Mouse (Mus musculus) left cerebral cortex, adult 8-10 months (tissue): ENCODE results near the gene Eef1a1. TPM values are rescaled to one million over a fixed set of nuclear protein-coding genes. Genes with fewer than 3 reads are reported as not detected.
"Not testable (repeated sequence)": the region's sequence is repeated elsewhere in the genome, so short reads cannot be mapped to it uniquely, and the experiment has no call there.

ENCODE experiments used
- DNase-seq, 2 experiments: peaks; one replicate each; pipeline ENCODE4 v3.0.0; 2022; ENCODE audit warnings: low spot score in 2 of 2
- total RNA-seq, 4 experiments: library from RNA; stranded (reverse); gene quantifications; 2 replicates each; pipeline ENCODE4 v1.2.4; 2022

Gene Eef1a1
- 1,000 to 10,000 TPM; 2,343 to 2,844 (median 2,594) TPM for total RNA-seq

DNA sequence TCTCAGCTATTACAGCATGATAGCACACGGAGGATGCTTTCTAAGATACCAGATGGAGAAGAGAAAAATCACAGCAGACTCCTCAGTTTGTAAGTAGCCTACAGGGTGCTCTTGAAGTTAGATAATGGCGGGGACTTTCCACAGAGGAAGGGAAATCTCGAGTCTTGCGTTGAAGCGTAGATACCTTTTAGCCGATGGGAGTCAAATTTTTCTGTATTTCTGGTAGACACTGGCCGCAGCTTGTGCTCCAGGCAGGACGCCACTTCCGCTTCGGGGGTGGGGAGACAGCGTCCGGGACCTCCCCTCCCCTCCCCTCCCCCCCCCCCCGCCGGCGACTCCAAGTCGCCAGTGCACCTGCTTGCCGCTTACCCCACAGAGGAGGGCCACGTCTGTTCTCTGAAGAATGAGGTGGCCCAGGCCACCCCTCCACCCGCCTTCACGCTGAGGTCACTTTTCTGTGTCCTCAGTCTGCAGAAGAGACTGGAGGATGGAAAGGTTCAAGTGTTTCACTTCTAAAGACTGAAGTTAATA, at the start of gene Eef1a1:
Gene Eef1a1 (minus strand): TSS at position 262 of the 531 bp plus-strand sequence.
- DNase-seq: no peak

DNA sequence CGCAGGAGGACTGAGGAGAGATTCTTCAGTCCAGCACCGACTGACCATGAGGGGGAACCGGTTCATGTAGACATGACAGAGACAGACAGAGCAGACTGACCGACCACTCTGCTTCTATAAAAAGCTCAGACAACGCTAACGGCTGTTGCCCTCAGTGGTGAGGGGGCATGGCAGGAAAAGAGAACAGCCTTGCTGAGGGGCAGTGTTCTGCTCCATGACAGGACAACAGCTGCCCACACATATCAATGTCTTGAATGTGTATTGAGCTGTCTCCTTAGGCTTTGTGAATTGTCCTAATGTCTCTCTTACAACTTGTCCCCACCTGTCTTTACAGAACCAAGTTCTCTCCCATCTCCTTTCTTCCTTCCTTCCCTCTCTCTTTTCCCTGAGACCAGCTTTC, 49.5 kb upstream of the Eef1a1 start:
- no peak for DNase-seq

DNA sequence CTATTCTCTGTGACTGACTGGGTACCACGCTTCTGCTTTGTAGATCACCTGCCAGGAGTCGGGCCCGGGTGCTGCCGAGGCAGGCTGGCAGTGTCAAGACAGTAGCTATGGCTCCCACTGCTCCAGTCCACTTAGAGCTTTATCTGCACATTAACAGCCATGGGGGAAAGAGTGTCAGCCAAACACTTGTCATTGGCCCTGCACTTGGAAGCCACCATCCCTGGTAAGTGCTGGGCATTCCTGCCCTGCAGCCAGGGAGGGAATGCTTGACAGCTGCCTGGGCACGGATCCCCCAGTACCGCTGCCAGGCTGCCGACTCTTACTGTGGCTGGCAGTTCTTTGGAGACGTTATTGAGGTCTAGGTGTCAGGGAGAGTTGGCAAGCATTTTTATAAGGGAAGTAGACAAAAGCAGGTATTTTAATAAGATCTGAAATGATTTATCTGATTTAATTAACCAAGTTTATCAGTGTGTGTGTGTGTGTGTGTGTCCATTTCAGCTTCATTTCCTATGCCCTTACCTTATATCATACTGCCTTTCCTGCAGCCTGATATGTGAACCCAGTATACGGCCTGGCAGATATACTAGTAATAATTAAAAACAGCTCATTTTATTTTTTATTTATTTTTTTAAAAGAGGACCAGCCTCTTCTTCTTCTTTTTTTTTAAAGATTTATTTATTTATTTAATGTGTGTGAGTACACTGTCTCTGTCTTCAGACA, 48.4 kb upstream of the Eef1a1 start:
- no peak for DNase-seq

DNA sequence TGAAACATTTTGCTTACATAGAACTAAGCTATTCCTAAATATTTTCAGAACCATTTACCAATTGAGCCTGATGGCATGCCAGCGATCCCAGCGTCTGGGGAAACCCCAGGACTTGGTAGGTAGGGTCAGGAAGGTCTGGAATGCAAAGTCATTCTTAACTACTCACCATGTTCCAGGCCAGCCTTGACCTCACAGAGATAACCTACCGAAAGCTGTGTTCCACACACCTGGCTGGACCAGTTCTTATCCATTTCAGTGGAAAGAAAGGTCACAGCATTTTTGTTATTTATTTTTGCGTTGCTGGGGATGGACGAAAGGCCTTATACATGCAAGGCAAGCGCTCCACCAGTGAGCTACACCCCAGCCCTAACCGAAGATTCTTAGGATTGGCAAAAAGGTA, 45.7 kb upstream of the Eef1a1 start:
- no peak for DNase-seq

DNA sequence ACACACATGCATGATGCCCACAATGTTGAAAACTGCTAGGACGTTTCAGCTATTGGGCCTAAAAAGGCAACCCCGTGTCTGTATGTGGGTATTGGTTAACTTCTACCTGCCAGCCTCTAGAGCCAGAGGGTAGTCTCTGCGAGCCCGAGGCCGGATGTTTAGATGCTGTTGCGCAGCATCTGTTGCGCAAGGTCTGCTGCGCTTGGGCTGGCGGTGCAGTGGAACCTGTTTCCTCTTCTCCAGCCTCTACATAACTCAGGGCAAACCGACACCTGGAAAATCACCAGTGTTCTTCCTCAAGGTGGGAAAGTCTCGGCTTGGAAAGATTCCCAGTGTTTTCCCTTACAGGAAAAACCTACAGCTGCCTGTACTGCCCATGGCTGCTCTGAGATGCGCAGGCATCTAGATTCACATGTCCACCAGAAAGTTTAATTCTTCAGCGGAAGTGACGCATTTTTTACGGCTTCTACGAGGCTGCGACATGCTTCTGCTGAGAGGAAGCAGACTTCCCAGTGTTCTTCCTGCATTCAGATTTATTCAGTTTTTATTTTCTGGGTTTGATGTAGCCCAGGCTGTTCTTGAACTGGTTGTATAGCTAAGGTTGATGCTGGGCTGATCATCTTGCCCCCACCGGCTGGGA, 44.5 kb upstream of the Eef1a1 start:
- DNase-seq: no peak

DNA sequence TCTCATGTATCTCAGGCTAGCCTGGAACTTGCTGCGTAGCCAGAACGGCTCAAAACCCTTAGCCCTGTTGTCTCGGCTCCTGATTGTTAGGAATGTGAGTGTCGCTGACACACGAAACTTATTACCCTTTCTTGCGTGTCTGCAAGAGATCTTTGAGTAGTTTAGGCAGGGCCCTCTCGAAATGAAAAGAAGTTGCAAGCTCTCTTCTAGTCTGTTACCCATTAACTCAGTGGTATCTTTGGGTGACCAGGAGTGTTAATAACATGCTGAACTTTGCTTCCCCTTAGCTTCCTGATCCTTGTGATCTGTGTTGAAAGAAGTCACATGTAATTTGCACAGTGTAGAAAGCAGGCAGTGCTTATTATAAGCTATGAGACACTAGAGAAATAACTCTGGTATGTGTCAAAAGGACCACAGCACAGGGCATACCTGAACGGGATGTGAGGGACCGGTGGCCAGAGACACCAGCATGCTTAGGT, 43.4 kb upstream of the Eef1a1 start:
- no peak for DNase-seq

DNA sequence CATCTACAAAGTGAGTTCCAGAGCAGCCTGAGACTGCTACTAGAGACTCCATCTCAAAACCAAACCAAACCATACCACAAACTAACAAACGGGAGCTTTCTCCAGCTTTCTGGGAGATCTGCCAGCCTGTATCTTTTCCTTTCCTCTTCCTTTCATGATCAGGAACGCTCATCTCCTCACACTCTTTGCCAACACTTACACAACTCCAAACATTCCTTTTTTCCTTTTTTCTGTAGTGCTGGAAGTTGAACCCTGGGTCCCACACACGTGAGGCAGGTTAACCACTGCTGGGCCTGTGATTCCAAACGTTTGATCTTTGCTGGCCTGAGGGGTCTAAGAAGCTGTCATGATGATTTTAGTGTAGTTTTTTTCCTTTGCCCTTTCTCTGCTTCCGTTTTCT, 42.9 kb upstream of the Eef1a1 start:
- no peak for DNase-seq

DNA sequence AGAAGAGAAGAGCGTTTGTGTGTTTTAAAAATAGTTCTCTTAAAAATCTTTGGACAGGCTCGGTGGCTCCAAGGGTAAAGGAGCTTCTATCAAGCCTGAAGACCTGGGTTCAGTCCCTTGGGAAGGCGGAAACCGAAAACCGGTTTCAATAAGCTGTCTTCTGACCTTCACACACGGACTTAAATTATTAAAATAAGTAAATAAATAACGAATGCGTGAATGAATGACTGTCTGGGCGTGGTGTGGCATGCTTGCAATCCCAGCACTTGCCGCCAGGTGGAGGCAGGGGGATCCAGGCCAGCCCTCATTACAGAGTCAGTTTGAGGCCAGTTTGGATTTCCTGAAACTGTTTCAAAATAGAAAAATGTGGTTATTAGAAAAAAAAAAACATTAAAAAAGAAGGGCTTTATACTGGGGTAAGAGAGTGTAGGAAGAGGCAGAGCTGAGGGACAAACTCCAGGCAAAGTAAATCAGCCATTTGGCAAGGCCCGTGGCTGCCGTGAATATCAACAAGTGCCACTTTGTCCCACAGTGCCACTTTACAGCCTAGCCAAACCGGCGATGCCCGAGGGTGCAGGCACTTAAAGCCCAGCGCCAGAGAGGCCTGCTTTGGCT, 38.9 kb upstream of the Eef1a1 start:
- DNase-seq: peak; percentile 48 to 76

DNA sequence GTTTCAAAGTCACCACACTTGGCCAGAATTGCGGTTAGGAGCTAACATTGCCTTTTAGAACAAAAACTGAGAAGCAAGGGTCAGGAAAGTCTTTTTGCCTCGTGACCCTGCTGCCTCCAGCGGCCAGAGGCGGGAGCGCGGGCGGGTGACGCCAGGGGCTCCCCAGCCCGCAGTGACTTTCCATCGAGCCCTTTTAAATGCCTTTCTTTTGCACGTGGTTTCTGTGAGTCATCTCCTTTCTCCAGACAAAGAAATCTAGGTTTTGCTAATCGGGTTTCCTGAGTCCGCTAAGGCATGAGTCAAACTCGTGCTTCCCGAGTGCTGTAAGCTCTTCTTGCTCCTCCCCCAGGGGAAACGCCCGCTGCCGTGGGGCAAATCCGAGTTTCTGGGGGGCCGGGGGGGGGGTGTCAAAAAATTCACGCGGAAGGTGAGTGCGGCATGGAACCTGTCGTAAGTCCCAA, 38.4 kb upstream of the Eef1a1 start:
- peak; percentile 49 for DNase-seq

DNA sequence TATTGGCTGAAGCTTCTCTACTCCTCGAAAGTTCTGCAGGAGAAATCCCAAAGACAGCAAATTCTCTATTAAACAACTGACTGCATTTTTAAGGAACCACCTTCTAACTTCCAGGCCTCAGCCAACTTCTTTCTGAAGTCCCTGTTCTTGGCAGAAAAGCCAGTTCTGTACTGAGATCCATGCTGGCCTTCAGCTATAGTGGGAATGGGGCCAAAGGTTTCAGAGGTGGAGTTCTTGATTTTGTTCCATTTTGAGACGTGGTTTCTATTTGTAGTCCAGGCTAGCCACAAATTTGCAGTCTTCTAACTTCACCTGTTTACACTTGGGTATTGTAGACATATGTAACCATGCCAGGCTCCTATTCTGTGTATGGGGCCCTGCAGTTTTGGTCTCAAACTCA, 37.3 kb upstream of the Eef1a1 start:
- DNase-seq: no peak

DNA sequence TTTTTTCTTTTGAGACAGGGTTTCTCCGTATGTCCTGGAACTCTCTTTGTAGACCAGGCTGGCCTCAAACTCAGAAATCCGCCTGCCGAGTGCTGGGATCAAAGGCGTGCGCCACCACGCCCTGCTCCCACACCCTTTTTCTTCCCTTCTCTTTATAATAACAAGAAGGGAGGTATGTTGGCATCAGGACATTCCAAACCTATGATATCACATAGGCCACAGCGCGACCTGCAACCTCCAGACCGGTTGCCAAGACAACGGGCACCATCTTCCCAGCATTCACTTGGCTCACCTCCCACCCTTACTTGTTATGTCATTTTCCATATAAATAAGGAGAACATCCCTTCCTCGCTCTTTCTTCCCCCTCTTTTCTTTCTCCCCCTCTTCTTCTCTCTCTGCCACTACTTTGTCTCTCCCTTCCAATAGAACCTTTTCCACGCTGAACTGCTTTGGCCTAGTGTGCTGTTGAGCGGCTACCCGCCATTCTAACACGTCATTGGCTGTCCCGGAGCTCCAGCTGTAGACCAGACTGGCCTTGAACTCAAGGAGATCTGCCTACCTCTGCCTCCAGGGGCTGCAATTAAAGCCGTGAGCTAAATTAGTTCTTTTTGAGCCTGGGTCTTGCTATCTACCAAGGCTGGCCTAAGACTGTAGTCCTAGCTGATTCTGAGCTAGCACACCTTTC, 36.6 kb upstream of the Eef1a1 start:
- DNase-seq: no peak

DNA sequence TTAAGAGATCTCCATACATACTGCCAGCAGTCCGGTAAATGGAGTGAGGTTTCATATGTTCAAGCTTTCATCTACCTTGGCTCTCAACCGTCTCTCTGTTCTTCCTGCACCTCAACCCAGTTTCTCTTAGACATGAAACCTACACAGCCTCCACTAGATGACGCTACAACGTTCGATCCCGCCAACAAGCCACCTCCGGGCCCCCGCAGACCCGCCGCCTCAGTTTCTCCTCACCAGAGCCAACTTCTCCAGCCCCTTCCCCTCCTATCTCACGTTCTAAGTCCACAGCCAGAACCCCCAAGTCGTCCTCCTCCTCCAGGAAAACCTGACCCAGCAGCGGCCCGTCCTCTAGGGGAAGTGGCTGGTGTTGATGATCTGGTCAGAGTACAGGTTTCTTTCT, 32.7 kb upstream of the Eef1a1 start:
- no peak for DNase-seq

DNA sequence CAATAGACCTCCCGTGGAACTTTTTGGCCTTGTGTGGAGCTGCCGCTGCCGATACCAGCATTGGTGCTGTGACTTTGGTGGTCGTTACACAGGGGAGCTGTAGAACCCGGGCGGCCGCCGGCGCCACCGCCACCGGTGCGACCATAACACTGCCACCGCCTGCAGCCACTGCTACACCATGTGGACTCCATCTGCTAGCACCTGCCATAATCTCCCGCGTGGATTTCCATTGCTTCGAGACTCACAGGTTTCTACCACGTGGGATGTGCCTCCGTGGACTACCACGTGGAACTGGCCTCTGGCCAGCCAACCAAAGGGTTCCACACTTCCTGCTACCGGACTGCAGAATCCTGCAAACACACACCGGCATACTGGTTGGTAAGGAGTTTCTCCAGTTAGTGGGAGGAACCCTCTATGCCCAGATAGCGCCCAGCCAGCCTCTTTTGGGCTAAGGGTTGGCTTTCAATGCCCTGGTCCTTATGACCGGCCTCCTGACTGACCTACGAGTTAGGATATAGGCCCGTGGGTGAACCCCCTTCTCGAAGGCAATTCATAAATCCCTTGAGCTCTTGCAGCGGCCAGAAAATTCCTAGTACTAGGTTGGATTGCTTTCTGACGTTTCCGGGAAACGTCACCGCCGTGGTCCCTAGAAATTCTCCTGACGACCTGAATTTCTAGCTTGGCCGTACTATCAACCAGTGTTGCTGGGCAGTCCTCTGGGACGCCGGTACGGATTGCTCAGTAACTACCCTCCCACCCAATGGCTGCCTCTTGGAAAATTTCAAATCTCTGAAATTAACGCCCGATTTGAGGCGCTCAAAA, 32.0 kb upstream of the Eef1a1 start:
- DNase-seq: peak in 1 of 2 experiments; percentile 44

DNA sequence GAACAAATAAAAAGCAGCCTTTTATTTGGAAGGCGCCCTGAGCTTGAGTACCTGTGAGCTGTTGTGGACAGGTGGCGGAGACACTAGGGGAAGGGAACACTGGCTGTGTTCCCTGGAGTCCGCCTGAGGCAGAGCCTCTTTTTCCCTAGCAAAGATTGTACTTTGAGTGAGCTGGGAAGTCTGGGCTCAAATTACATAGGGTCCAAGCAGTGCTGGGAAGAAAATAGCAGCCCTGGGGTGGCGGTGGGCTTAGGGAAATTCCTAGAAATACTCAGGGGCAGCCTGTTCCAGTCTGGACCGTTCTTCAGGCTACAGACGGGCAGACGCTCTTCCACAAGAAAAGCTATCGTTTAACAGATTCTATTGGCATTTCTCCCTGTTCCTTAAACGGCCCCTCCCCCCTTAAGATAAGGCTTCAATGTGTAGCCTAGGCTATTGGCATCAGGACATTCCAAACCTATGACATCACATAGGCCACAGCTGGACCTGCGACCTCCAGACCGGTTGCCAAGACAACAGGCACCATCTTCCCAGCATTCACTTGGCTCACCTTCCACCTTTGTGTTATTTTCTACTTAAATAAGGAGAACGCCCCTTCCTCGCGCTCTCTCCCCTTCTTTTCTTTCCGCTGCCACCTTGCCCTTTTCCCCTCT, 31.3 kb upstream of the Eef1a1 start:
- DNase-seq: no peak

DNA sequence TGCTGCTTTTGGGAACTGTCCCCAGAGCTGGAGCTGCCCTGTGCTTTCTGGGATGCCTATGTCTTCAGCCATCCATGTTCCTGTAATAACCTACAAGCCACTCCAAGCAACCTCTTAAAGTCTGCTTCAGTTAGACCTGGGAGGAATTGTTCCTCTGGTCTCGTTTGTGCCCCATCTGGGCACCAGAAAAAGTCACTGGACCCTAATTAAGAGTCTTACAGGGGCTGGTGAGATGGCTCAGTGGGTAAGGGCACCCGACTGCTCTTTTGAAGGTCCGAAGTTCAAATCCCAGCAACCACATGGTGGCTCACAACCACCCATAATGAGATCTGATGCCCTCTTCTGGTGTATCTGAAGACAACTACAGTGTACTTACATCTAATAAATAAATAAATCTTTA, 28.3 kb upstream of the Eef1a1 start:
- DNase-seq: not testable (repeated sequence)

DNA sequence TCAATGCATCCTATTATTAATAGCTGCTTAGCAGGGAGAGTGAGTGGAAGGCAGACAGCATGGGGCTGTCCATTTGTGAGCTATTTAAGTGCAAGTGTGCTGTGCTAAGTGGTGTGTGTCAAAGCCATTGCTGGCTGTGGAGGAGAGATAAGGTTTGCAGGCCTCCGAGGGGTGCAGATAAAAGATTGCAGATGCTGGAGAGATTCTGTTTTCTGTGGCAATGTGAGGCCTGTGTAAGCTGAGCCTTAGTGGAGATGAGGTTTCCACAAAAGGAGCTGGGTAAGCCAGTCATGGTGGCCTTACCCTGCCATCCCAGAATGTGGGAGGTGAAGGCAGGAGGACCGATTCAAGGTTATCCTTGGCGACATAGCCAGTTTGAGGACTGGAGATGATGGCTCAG, 27.2 kb upstream of the Eef1a1 start:
- no peak for DNase-seq

DNA sequence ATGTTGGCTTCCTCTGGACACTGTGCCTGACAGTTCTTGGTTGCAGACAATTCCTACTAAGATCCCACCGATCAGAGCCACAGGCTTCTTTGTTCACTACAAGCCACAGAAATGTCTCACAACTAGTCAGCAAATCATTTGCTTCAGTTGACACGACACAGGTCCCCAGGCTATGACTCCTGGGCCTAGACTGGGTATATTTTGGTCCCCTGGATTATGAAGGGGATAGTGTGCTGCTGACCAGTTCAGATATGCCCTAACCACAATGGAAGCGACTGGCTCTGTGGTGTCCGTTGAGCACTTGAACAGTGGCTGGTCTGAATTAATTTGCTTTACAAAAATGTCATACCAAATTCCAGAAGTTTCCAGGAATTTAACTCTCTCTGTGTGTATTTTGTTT, 25.7 kb upstream of the Eef1a1 start:
- DNase-seq: no peak

DNA sequence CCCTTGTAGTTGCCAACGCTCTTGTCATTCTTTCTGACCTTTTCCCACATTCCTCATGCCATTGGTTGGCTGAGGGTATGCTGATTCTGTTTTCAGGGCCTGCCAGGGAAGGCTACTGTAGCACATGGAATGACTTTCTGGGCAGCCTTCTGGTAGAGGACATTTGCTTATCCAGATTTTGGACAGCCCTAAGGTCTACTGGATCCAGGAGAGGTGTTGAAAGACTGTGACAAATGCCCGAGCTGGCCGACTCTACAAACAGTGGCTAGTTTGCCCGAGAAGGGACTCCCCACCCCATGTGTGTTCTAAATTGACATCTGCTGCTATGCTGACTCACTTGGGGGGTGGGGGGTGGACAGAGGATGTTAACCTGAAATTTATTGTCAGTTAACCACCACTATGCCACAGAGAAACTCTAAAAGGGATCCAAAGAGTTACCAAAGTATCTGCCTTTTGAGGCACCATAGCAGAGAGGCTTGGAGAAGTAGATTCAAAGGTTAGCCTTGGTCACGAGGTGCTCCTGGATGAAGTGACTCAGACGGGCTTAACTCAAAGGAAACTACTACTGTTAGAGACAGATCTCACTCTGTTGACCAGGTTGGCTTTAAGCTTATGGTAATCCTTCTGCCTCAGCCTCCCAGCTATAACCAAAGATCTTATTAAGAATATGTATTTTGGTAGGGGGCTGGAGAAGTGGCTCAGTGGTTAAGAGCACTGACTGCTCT, 25.0 kb upstream of the Eef1a1 start:
- DNase-seq: no peak

DNA sequence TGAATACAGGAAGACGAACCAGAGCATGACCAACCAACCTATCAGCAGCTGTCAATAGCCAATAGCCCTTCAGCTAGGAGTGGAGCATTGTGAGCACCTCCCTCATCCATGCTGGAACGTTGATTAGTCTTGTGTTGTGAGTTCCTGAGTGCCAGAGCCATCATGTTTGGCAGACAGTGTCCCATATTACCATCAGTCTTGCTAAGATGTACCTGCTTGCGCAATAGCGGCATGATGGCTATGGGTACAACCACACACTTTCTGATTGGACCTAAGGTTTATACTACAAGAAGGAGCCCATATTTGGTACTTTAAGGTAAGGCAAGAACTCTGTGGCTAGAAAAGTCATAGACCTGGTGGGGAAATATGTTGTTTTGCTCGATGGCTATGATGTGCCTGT, 22.8 kb upstream of the Eef1a1 start:
- DNase-seq: no peak
